Mouse (Mus musculus): ENCODE results near the gene Oxsm. TPM values are rescaled to one million over a fixed set of nuclear protein-coding genes. Genes with fewer than 3 reads are reported as not detected.

Oxsm gene
- polyA plus RNA-seq, 1 experiment from 2014 or later = 3.8 TPM

DNA sequence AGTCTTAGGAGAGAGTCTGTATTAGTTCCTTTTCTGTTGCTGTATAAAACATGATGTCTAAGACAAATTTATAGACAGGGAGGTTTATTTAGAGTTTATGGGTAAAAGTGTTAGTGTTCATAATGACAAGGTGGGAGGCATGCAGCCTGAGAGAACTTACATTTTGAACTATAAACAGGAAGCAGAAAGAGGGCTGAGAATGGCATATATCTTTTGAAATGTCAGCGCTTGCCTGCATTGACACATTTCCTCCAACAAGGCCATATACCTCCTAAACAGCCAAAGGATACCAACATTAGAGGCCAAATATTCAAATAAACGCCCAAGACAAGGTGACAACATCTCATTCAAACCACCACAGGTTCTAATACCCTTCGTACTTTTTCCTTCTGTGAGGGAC lies 12.3 kb upstream of the Oxsm start:
- Histone ChIP-seq H3K9me3 (ENCODE audit: low read length) (no peaks in the 10 kb centered on the region), H3K9ac (replicated peaks; ENCODE audit: low read length) (no peak overlapping the region), H3K4me1 (ENCODE audit: insufficient read depth, low read length) (no peaks in the 10 kb centered on the region), H3K4me2 (replicated peaks; ENCODE audit: low read depth, low read length) (no peak overlapping the region), H3K36me3 (ENCODE audit: insufficient read depth, low read length) (peaks cover 10% of the 10 kb centered on the region), H3K4me3 (ENCODE audit: low read length) (no peak overlapping the region), H3K27me3 (ENCODE audit: insufficient read depth, low read length) (no peaks in the 10 kb centered on the region), H3K27ac (ENCODE audit: low read length) (no peak overlapping the region)
- no peak for ATAC-seq (ENCODE audit: low FRiP score, low TSS enrichment)
- WGBS = 81% methylated on average over 3 of the region's 3 CpGs

GRCm38 (mm10) chr14:16260541-16260940 lies 10.9 kb upstream of the Oxsm start:
- no peaks in the 10 kb centered on the region for H3K4me1 ChIP-seq (ENCODE audit: insufficient read depth, low read length)
- ATAC-seq (ENCODE audit: low FRiP score, low TSS enrichment) = no peak
- H3K27ac ChIP-seq (ENCODE audit: low read length) = no peak overlapping the region
- H3K27me3 ChIP-seq (ENCODE audit: insufficient read depth, low read length) = no peaks in the 10 kb centered on the region
- H3K4me3 ChIP-seq (ENCODE audit: low read length) = no peak overlapping the region
- peaks cover 10% of the 10 kb centered on the region for H3K36me3 ChIP-seq (ENCODE audit: insufficient read depth, low read length)
- no peak overlapping the region for H3K4me2 ChIP-seq (replicated peaks; ENCODE audit: low read depth, low read length)
- 87% methylated on average over 6 of the region's 6 CpGs for WGBS
- no peaks in the 10 kb centered on the region for H3K9me3 ChIP-seq (ENCODE audit: low read length)
- no peak overlapping the region for H3K9ac ChIP-seq (replicated peaks; ENCODE audit: low read length)

DNA sequence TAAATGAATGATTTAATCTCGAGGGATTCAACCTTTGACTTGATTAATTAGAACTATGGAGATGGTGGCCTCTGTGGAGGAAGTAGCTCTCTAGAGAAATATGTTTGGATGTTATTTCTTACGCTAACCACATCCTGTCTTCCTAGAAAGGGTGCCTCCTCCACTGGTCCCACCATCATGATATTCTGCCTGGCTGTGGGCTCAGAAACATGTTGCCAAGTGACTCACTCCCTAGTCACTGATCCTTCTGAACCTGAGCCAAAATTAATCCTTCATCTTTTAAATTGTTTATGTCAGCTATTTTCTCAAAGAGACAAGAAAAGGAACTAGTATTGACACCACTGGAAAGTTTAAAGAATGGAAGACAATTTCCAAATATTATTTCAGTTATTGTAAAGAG lies 6.6 kb upstream of the Oxsm start:
- Histone ChIP-seq H3K4me2 (replicated peaks; ENCODE audit: low read depth, low read length) (no peak overlapping the region), H3K9me3 (ENCODE audit: low read length) (no peaks in the 10 kb centered on the region), H3K4me3 (ENCODE audit: low read length) (no peak overlapping the region), H3K4me1 (ENCODE audit: insufficient read depth, low read length) (no peaks in the 10 kb centered on the region), H3K27me3 (ENCODE audit: insufficient read depth, low read length) (no peaks in the 10 kb centered on the region), H3K36me3 (ENCODE audit: insufficient read depth, low read length) (peaks cover 11% of the 10 kb centered on the region), H3K27ac (ENCODE audit: low read length) (no peak overlapping the region), H3K9ac (replicated peaks; ENCODE audit: low read length) (no peak overlapping the region)
- no peak for ATAC-seq (ENCODE audit: low FRiP score, low TSS enrichment)
- WGBS = 54% methylated on average over 2 of the region's 2 CpGs

DNA sequence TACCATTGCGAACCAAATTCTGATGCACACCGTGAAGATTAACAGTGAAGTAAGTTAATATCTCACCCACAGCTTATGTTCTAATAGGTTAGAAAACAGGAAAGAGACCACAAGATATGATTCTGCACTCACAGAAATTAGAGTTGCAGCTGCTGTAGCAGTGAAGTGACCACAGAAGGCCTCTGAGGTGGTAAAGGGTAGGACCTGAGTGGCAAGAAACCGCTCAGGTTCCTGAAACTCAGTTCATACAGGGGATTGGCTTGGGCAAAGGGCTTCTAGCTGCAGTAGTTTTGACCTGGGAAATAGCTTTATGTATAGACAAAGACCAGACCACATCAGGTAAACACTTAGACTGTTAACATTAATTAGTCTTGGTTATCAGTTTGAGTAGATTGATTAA lies 6.1 kb upstream of the Oxsm start:
- no peak overlapping the region for H3K4me3 ChIP-seq (ENCODE audit: low read length)
- H3K4me2 ChIP-seq (replicated peaks; ENCODE audit: low read depth, low read length) = no peak overlapping the region
- WGBS = 91% methylated on average over 3 of the region's 3 CpGs
- no peak for ATAC-seq (ENCODE audit: low FRiP score, low TSS enrichment)
- no peaks in the 10 kb centered on the region for H3K27me3 ChIP-seq (ENCODE audit: insufficient read depth, low read length)
- peaks cover 11% of the 10 kb centered on the region for H3K36me3 ChIP-seq (ENCODE audit: insufficient read depth, low read length)
- H3K9ac ChIP-seq (replicated peaks; ENCODE audit: low read length) = no peak overlapping the region
- no peak overlapping the region for H3K27ac ChIP-seq (ENCODE audit: low read length)
- no peaks in the 10 kb centered on the region for H3K9me3 ChIP-seq (ENCODE audit: low read length)
- no peaks in the 10 kb centered on the region for H3K4me1 ChIP-seq (ENCODE audit: insufficient read depth, low read length)

- H3K4me3 ChIP-seq (ENCODE audit: low read length) = peak overlapping the region; percentile 66
- peaks cover 4% of the 10 kb centered on the region for H3K36me3 ChIP-seq (ENCODE audit: insufficient read depth, low read length)
- ATAC-seq (ENCODE audit: low FRiP score, low TSS enrichment) = no peak
- H3K9ac ChIP-seq (replicated peaks; ENCODE audit: low read length) = peak overlapping the region; percentile 93
- H3K27me3 ChIP-seq (ENCODE audit: insufficient read depth, low read length) = no peaks in the 10 kb centered on the region
- no peaks in the 10 kb centered on the region for H3K9me3 ChIP-seq (ENCODE audit: low read length)
- H3K4me2 ChIP-seq (replicated peaks; ENCODE audit: low read depth, low read length) = peak overlapping the region; percentile 72
- 76% methylated on average over 3 of the region's 3 CpGs for WGBS
- peaks cover 9% of the 10 kb centered on the region for H3K4me1 ChIP-seq (ENCODE audit: insufficient read depth, low read length)
- H3K27ac ChIP-seq (ENCODE audit: low read length) = no peak overlapping the region
These were observed 491 bp upstream of the Oxsm start for GRCm38 (mm10) chr14:16250099-16250498.

- WGBS = 10% methylated on average over 9 of the region's 9 CpGs
- H3K36me3 ChIP-seq (ENCODE audit: insufficient read depth, low read length) = no peaks in the 10 kb centered on the region
- peak overlapping the region; percentile 93 for H3K9ac ChIP-seq (replicated peaks; ENCODE audit: low read length)
- peaks cover 14% of the 10 kb centered on the region for H3K4me1 ChIP-seq (ENCODE audit: insufficient read depth, low read length)
- H3K27ac ChIP-seq (ENCODE audit: low read length) = no peak overlapping the region
- no peaks in the 10 kb centered on the region for H3K9me3 ChIP-seq (ENCODE audit: low read length)
- H3K4me2 ChIP-seq (replicated peaks; ENCODE audit: low read depth, low read length) = peak overlapping the region; percentile 72
- no peaks in the 10 kb centered on the region for H3K27me3 ChIP-seq (ENCODE audit: insufficient read depth, low read length)
- H3K4me3 ChIP-seq (ENCODE audit: low read length) = peak overlapping the region; percentile 66
- peak; percentile 28 for ATAC-seq (ENCODE audit: low FRiP score, low TSS enrichment)
These were observed 928 bp downstream of the Oxsm start for GRCm38 (mm10) chr14:16248603-16249157.

DNA sequence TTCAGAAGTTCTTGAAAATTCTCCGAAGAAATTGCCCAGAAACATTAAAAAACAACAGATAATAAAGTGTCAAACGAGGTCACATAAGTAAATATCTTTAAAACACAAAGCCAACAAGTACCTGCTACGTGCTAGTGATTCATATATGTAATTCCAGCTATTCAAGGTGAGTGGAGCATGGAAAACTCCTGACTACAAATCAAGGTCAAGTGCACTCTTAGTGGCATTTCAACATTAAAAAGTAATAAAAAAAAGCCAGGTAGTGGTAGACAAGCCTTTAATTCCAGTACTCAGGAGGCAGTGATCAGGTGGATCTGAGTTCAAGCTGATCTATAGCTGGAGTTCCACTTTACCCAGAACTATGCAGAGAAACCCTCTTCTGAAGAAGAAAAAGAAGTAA lies 1.5 kb downstream of the Oxsm start:
- Histone ChIP-seq H3K36me3 (ENCODE audit: insufficient read depth, low read length) (no peaks in the 10 kb centered on the region), H3K4me3 (ENCODE audit: low read length) (peak overlapping the region; percentile 66; the same call in 1 of the 2 replicates), H3K9ac (replicated peaks; ENCODE audit: low read length) (0 out of 2 replicates have a peak overlapping the region, but pooled peaks have one; percentile 44), H3K9me3 (ENCODE audit: low read length) (no peaks in the 10 kb centered on the region), H3K4me2 (replicated peaks; ENCODE audit: low read depth, low read length) (peak overlapping the region; percentile 72; the same call in 1 of the 2 replicates), H3K27ac (ENCODE audit: low read length) (no peak overlapping the region), H3K27me3 (ENCODE audit: insufficient read depth, low read length) (no peaks in the 10 kb centered on the region), H3K4me1 (ENCODE audit: insufficient read depth, low read length) (peaks cover 15% of the 10 kb centered on the region)
- 70% methylated on average over 3 of the region's 3 CpGs for WGBS
- no peak for ATAC-seq (ENCODE audit: low FRiP score, low TSS enrichment)

DNA sequence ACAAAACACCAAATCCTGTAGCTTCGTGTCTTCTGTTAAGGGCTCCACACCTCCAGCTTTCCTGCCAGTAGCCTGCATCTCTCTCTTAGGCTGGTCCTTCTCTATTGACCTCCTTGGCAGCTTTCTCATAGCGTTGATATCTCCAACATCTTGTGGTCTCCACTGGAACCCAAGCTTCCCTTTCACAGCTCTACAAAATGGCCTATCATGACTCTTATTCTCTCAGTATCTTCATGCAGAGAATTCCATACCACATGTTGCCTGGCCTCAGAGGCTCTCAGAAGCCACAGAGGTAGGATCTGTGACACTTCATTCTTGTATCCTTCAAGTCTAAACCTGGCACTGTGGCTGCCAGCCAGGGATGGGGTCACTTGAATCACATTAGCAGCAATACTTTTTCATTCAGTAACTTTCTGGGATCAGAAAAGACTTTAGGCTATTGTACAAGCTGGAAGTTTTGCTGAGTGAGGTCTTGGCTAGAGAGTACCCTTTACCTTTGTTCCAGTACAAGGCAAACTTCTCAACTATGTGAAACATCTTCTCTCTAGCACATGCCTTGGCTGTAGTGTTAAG lies 3.2 kb downstream of the Oxsm start:
- H3K4me2 ChIP-seq (replicated peaks; ENCODE audit: low read depth, low read length) = no peak overlapping the region
- no peaks in the 10 kb centered on the region for H3K27me3 ChIP-seq (ENCODE audit: insufficient read depth, low read length)
- ATAC-seq (ENCODE audit: low FRiP score, low TSS enrichment) = no peak
- H3K4me1 ChIP-seq (ENCODE audit: insufficient read depth, low read length) = peaks cover 20% of the 10 kb centered on the region
- H3K27ac ChIP-seq (ENCODE audit: low read length) = no peak overlapping the region
- no peaks in the 10 kb centered on the region for H3K9me3 ChIP-seq (ENCODE audit: low read length)
- H3K4me3 ChIP-seq (ENCODE audit: low read length) = no peak overlapping the region
- 98% methylated on average over 2 of the region's 2 CpGs for WGBS
- H3K36me3 ChIP-seq (ENCODE audit: insufficient read depth, low read length) = no peaks in the 10 kb centered on the region
- H3K9ac ChIP-seq (replicated peaks; ENCODE audit: low read length) = no peak overlapping the region

DNA sequence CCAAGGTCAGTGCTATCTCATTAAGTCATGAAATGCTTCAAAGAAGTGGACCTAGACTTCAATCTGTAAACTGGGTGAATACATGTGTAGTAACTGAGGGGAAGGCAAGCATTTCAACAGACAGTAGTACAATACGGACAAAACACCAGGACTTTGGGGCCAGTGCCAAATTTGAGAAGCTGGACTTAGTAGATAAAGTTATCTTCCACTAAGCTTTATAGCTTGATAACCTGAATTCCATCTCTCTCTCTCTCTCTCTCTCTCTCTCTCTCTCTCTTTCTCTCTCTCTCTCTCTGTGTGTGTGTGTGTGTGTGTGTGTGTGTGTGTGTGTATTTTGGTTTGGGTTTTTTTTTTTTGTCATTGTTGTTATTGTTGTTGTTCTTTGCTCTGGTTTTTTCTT lies 4.5 kb downstream of the Oxsm start:
- no peaks in the 10 kb centered on the region for H3K9me3 ChIP-seq (ENCODE audit: low read length)
- H3K27me3 ChIP-seq (ENCODE audit: insufficient read depth, low read length) = no peaks in the 10 kb centered on the region
- 0 out of 2 replicates have a peak, but pooled peaks cover 2% of the 10 kb centered on the region for H3K36me3 ChIP-seq (ENCODE audit: insufficient read depth, low read length)
- H3K4me1 ChIP-seq (ENCODE audit: insufficient read depth, low read length) = peaks cover 18% of the 10 kb centered on the region
- ATAC-seq (ENCODE audit: low FRiP score, low TSS enrichment) = no peak
- H3K4me2 ChIP-seq (replicated peaks; ENCODE audit: low read depth, low read length) = no peak overlapping the region
- WGBS = 57% methylated on average over 1 of the region's 1 CpGs
- H3K9ac ChIP-seq (replicated peaks; ENCODE audit: low read length) = no peak overlapping the region
- H3K27ac ChIP-seq (ENCODE audit: low read length) = no peak overlapping the region
- H3K4me3 ChIP-seq (ENCODE audit: low read length) = no peak overlapping the region

GRCm38 (mm10) chr14:16244370-16244769 lies 5.2 kb downstream of the Oxsm start:
- 45% methylated on average over 2 of the region's 2 CpGs for WGBS
- Histone ChIP-seq H3K9me3 (ENCODE audit: low read length) (no peaks in the 10 kb centered on the region), H3K4me3 (ENCODE audit: low read length) (no peak overlapping the region), H3K4me1 (ENCODE audit: insufficient read depth, low read length) (peaks cover 15% of the 10 kb centered on the region), H3K27me3 (ENCODE audit: insufficient read depth, low read length) (no peaks in the 10 kb centered on the region), H3K36me3 (ENCODE audit: insufficient read depth, low read length) (0 out of 2 replicates have a peak, but pooled peaks cover 2% of the 10 kb centered on the region), H3K4me2 (replicated peaks; ENCODE audit: low read depth, low read length) (no peak overlapping the region), H3K9ac (replicated peaks; ENCODE audit: low read length) (no peak overlapping the region), H3K27ac (ENCODE audit: low read length) (no peak overlapping the region)
- ATAC-seq (ENCODE audit: low FRiP score, low TSS enrichment) = no peak
